Mouse (Mus musculus) induced T-regulatory cell, adult 2 months (primary cell): Measurements from ENCODE around the gene Ccdc47.

Experiments
- DNase-seq: peaks from one replicate; pipeline ENCODE4 v3.0.0-alpha.2; 2012; ENCODE audit warnings: low read depth

Gene Ccdc47

DNA sequence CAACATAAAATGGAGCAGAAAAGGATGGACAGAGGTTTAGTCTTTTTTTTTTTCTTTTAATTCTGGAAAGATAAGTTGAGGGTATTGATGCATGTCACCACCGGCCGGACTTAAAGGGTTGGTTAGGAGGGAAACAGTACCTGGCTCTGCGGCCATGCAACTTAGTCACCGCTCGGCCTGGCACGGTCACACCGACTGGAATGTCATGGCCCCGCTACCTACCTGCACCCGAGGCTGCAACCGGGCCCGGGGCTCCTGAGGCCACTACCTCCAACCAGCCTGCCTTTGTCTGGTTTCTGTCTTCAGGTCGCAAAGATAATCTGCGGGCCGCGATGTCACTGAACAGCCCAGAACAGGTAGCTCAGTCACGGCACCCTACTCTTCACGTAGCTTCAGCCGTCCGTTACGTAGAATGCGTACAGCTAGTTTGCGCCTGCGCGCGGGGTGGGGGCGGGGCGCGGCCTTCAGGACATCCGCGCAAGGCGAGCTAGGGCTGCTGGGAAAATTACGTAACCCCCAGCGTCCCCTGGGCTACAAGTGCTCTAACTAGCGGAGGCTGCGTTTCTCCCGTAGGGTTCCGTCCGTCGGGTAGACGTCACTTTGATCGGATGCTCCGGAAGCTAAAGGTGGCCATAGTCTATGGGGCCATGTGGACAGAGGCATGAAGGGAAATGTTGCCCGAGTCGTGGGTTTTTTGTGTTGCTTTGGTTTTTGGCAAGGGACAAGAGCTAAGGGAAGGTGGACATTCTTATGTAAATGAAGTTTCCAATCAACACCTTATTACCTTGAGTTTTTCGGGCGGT, at the start of gene Ccdc47:
TSS of gene Ccdc47 (minus strand) at position 418 of the 803 bp plus-strand sequence.
- peak; percentile 99 for DNase-seq

GRCm38 (mm10) chr11:106265570-106265969, 49.4 kb upstream of the Ccdc47 start:
- no peak for DNase-seq

DNA sequence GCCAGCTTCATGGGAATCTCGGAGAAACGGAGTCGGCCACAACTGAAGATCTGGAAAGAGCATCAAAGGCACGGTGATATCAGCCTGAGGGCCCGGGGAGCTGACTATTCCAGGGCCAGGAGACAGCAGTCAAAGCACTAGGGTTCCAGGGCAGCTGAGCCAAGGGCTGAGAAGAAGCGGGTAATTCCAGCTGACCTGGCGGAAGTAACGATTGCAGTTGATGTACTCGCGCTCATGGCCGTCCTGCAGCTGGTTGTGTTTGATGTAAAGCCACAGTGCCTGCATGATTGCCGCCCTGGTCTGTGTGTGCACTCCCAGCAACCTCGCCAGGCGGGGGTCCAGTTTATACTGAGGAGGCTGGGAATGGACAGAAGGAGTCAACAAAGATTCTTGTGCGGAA, 48.8 kb upstream of the Ccdc47 start:
- DNase-seq: no peak

- no peak for DNase-seq
These were observed 47.8 kb upstream of the Ccdc47 start for GRCm38 (mm10) chr11:106263963-106264362.

- no peak for DNase-seq
These were observed 44.8 kb upstream of the Ccdc47 start for GRCm38 (mm10) chr11:106260826-106261450.

- no peak for DNase-seq
These were observed 40.6 kb upstream of the Ccdc47 start for GRCm38 (mm10) chr11:106256775-106257174.

DNA sequence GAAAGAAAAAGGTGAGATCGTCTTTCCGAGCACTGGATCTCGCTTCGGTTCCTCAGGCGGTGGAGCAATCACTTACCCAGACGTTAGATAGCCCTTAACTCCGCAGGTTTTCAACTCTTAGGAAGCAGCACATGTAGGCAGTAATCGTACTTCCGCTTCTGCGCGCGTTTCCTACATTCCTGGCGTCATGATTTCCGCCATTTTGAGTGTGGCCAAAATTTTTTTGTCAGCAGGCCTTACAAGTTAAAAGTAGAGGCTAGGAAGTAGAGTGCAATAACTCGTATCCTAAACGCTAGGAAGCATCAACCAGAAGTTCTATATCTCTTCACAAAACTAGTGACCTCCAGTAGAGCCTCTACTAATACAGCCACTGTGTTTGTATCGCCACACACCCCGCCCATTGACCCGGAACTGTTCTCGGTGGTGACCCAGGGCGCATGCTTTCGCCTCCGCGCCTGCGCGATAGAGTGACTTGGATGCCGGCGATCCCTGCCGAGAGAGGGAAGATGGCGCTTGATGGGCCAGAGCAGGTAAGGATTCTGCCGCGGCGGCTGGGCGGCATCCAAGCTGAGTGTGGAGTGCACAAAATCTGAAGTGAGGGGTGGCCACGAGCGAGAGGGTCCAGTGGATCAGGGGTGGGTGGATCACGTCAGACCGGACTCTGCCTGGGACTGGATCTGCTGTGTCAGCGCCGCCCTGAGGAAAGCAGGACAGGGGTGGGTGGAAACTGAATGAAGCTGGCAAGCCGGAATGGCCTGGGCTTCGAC, 39.7 kb upstream of the Ccdc47 start, which contains the start of the genes Ftsj3 and Psmc5:
TSS of gene Ftsj3 (minus strand) at position 395 of the 767 bp plus-strand sequence.
TSS of gene Psmc5 (plus strand) at position 470 of the 767 bp plus-strand sequence.
- DNase-seq: peak; percentile 100

DNA sequence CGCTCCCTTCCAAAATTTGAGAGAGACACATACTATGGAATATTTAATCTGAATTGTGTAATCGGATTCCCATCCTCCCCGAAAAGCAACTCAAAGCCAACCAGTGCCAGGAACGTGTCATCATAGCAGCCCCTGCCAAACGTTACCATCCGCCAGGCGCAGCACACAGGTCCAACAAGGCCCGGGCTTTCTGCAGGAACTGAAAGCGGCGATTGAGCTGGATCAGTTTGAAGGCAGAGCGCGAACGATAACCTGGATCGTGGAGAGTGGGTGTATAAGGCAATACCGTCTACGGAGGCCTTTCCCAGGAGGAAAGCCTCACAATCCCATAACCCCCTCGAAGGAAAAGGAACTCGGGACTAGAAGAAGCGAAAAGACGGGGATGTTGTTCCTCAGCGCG, 39.0 kb upstream of the Ccdc47 start:
- no peak for DNase-seq

DNA sequence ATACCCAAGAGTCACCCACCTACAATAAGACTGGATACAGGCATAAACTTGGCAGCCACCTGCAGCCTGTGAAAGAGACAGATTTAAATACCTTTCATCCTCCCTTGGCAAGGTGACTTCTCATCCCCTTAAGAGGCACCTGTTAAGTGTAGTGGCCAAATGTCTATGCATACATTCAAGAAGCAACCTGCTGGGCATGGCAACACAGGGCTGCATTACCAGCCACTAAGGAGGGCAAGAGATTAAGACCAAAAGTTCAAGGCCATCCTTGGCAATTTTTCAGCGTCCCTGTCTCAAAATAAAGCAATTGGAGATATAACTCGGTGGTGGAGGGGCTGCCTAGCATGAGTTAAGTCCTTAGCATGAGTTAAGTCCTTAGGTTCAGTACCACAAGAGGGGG, 38.6 kb upstream of the Ccdc47 start:
- DNase-seq: no peak

DNA sequence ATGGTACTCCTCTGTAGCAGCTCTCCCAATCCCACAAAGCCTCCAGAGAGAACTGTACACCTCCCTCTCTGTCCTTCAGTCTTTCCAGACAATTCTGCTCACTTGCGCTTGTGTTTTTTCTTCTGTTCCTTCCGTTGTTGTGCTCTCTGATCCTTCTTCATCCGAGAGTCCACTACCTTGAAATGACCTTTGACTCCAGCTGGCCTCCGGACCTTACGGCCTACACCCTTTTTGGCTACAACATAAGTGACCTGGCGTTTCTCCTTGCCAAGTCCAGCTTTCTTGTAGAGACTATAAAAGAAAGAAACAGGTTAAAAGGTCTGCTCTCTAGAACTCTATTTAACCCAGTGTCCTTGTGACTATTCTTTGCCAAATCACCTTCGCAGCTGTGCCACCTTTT, 33.2 kb upstream of the Ccdc47 start:
- DNase-seq: no peak

GRCm38 (mm10) chr11:106246834-106247233, 30.7 kb upstream of the Ccdc47 start:
- peak; percentile 63 for DNase-seq

GRCm38 (mm10) chr11:106233978-106234377, 17.8 kb upstream of the Ccdc47 start:
- peak; percentile 26 for DNase-seq

DNA sequence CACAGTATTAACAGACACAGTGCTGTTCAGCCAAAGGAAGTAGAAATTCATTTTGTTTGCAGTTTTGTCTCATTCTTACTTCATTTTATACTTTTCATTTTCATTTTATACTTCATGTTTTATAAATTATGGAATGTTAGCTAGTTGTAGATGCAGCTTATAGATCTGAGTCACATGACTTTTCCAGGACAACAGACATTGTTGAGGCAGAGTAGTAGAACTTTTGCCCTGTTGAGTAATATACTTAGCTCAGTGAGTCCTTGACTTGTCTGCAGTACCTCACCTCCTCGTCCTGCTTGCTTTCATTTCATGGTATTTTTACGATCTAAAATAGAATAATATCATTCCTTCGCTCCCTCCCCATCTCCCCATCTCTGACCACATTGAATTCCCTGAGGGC, 4.5 kb upstream of the Ccdc47 start:
- DNase-seq: no peak

GRCm38 (mm10) chr11:106216730-106217490, 766 bp upstream of the Ccdc47 start, which contains the start of gene Ddx42:
Gene Ddx42 (plus strand): TSS chr11:106216926.
- peak; percentile 97 for DNase-seq

- DNase-seq: no peak
These were observed 689 bp downstream of the Ccdc47 start for GRCm38 (mm10) chr11:106215450-106215859.

GRCm38 (mm10) chr11:106214856-106215255, 1.3 kb downstream of the Ccdc47 start:
- DNase-seq: no peak

DNA sequence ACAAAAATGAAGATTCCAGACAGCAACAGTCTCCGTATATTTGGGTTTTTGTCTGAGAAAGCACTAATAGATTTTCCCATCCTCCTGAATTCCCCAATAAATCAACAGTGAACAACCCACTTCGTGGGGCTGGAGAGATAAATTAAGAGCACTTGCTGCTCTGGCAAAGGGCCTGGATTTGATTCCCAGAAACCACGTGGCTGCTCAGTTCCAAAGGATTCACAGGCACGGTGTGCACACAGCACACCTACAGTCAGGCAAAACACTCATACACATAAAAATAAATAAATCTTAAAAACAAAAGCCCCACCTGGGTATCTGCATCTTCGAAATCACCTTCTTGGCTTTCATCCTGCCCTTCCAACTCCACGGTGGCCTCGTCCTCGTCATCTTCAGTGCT, 3.4 kb downstream of the Ccdc47 start:
- no peak for DNase-seq

DNA sequence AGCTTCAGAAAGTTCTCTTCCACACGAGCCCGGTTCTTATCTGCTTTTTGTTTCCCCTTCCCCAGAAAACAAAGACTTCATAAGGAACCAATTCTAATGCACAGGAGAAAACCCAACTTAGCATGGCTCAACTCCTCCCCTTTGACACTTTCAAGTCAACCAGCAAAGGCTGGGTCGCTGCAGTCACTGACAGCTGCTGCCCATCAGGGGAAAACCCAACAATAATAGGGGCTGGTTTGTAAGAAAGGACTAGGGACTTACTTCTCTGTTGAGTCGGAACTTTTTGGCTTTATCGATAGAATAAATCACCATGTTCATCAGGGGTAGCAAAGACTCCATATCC, 14.1 kb downstream of the Ccdc47 start, which contains the start of gene Strada:
TSS of gene Strada (minus strand) at position 46 of the 343 bp plus-strand sequence.
- peak; percentile 76 for DNase-seq

DNA sequence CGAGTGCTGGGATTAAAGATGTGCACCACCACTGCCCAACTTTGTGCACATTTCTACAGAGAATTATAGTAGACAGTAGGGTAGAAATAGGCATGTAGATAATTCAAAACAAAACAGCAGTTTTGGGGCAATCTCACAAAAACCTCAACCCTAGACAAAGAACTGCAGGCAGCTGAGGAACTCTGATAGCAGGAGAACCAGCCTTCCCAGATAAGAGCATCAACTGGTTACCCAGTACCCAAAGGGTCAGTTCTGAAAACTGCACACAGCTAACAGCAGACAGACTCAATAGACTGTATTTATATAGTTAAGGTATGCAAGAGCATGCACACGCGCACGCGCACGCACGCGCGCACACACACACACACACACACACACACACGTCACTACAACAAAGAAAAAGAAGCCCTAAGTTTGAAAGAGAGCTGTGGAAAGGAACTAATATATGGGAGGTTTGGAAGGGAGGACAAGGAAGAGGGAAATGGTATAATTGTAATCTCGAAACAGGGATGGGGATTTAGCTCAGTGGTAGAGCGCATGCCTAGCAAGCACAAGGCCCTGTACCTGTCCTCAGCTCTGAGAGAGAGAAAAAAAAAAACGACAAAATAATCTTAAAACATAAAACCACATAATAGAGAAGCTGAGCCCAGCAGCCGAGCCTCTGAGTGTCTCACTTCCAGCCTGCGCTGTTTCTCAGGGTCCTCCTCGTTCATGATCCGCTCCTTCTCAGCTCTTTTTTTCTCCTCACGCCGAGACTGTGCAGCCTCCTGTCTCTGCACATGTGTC, 14.6 kb downstream of the Ccdc47 start:
- peak; percentile 67 for DNase-seq

- peak; percentile 77 for DNase-seq
These were observed 15.4 kb downstream of the Ccdc47 start for GRCm38 (mm10) chr11:106200756-106201155.

DNA sequence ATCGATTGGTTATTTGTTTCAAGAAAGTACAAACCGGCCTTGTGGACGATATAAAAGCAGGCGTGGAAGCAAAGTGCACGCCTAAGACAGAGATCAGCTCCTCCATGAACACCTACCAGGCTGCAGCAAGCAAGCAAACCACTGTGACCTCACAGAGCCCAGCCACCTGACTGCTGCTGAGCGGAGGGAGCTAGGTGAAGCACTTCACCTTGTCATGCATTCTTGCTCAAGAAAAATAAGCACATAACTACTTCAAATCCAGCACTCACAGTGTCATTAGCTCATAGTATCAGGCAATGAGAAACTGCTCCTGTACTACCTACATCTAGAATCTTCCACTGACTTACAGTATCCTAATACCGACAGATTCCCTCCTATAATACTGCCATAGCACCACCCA, 16.1 kb downstream of the Ccdc47 start:
- peak; percentile 53 for DNase-seq
